Mouse (Mus musculus) left cerebral cortex, adult 11 months (tissue): ENCODE measurements around the gene Gm12790.
"Not testable (repeated sequence)": the region's sequence is repeated elsewhere in the genome, so short reads cannot be mapped to it uniquely, and the experiment has no call there.

Source experiments
- DNase-seq: peaks from one replicate; pipeline ENCODE4 v3.0.0; 2022; ENCODE audit warnings: low spot score

Gm12790 gene

GRCm38 (mm10) chr4:101980949-101981348 is at the start of gene Gm12790:
Gene Gm12790 (minus strand): TSS chr4:101981049.
- not testable (repeated sequence) for DNase-seq

DNA sequence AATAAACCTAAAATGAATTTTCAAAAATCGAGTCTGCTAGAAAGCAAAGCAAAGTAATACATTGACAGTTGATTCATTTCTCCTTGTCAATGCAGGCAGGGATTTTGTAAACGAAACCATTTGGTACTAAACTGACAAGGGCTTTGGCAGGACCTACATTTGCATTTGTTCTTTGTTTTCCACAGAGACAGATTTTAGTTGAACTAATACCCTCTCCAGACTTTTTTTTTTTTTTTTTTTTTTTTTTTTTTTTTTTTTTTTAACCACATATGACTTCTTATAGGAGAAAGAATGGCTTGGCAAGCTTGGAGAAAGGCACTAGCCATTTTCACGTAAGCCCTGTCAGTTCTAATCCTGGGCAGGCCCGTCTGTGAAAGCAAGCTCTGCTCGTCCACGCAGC is 45.8 kb upstream of the Gm12790 start:
- no peak for DNase-seq

GRCm38 (mm10) chr4:101998267-101998922 is 17.5 kb upstream of the Gm12790 start:
- no peak for DNase-seq

- DNase-seq: no peak
Observed at GRCm38 (mm10) chr4:101997426-101997825, 16.6 kb upstream of the Gm12790 start.

DNA sequence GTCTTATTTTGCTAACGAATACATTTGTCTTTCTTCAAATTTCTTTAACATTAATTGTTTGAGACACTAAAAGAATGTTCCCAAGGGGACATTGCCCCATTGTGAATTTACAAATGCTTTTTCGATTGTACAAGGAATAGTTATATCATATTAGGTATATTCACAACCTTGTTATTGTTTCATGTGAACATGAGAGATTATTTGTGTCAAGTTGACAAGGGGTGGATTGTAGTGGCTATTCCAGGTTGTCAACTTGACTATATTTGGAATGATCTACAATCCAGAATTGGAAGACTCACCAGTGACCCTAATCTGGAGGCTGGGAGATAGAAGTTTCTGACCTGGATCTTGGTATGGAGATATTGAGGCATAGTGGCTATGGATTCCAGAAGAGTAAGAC is 5.5 kb upstream of the Gm12790 start, which contains the start of gene Gm12789:
Gene Gm12789, plus strand, starts transcription at position 301 of the 400 bp plus-strand sequence.
- DNase-seq: not testable (repeated sequence)

- DNase-seq: no peak
Observed at GRCm38 (mm10) chr4:101985678-101986077, 4.8 kb upstream of the Gm12790 start.

DNA sequence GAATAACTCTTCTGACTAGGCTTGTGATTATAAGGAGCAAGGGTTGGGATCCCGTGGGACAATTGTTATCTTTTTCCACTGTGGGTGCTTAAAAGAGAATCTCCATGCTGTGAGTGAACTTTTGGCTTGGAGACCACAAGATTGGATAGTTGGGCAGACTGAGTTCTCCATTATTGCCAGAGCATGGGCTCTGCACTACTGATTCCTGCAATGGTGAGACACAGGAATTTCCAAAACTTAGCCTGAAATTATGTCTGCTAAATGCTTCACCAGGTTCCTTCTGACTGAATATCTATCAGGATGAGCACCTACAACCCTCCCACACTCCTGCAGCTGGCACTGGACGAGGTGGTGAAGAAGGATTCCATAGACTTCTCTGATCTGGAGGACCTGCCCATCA is 40.7 kb downstream of the Gm12790 start, which contains the start of gene Gm12794:
Gene Gm12794, plus strand, starts transcription at position 301 of the 400 bp plus-strand sequence.
- DNase-seq: not testable (repeated sequence)
